Mouse (Mus musculus) lung, postnatal 0 days (tissue): ENCODE results near the gene B130006D01Rik. TPM values are rescaled to one million over a fixed set of nuclear protein-coding genes. Genes with fewer than 3 reads are reported as not detected.

Experiments
- ATAC-seq: fragments of 200-750 bp; cut with Nextera tagmentation; 2 replicates; pipeline ENCODE4 v1.8.0; 2017; ENCODE audit warnings: moderate library complexity
- DNase-seq: peaks from one replicate; pipeline ENCODE4 v3.0.0-alpha.2; 2016; ENCODE audit warnings: low spot score
- H3K27ac ChIP-seq: fragments of 300-500 bp; sonication (generic); 2 replicates; pipeline ENCODE4 v1.5.1; 2014; ENCODE audit warnings: antibody characterized with exemption, mild to moderate bottlenecking, low read length, mixed read lengths
- H3K27me3 ChIP-seq: fragments of 300-500 bp; sonication (generic); replicated peaks from 2 replicates; pipeline ENCODE4 v1.6.1; 2014; ENCODE audit warnings: low read length, mixed read lengths; ENCODE audit not compliant: insufficient read depth
- H3K36me3 ChIP-seq: fragments of 300-500 bp; sonication (generic); 2 replicates; pipeline ENCODE4 v1.6.1; 2014; ENCODE audit warnings: low read length, mixed read lengths; ENCODE audit not compliant: insufficient read depth
- H3K4me1 ChIP-seq: fragments of 300-500 bp; sonication (generic); 2 replicates; pipeline ENCODE4 v1.6.1; 2014; ENCODE audit warnings: antibody characterized with exemption, low read depth, low read length, mixed read lengths; ENCODE audit not compliant: insufficient read depth
- H3K4me2 ChIP-seq: fragments of 300-500 bp; sonication (generic); replicated peaks from 2 replicates; pipeline ENCODE4 v1.6.1; 2014; ENCODE audit warnings: low read depth, mild to moderate bottlenecking, low read length, moderate library complexity, mixed read lengths
- H3K4me3 ChIP-seq: fragments of 300-500 bp; sonication (generic); 2 replicates; pipeline ENCODE4 v1.5.1; 2014; ENCODE audit warnings: low read depth, low read length
- H3K9ac ChIP-seq: fragments of 300-500 bp; sonication (generic); replicated peaks from 2 replicates; pipeline ENCODE4 v1.6.1; 2014; ENCODE audit warnings: low read depth, mild to moderate bottlenecking
- H3K9me3 ChIP-seq: fragments of 300-500 bp; sonication (generic); 2 replicates; pipeline ENCODE4 v1.6.1; 2016; ENCODE audit warnings: low read length, mixed read lengths
- CTCF ChIP-seq: IDR thresholded peaks from 2 replicates; pipeline ENCODE4 v1.5.1; 2016; ENCODE audit warnings: antibody characterized with exemption, mild to moderate bottlenecking
- EP300 ChIP-seq: IDR thresholded peaks from 2 replicates; pipeline ENCODE4 v1.6.1; 2016; ENCODE audit warnings: antibody characterized with exemption, mild to moderate bottlenecking, control low read depth
- WGBS: fragments of 180-500 bp; shearing (Covaris S2); extraction: QIAGEN DNeasy Blood & Tissue Kit; methylation state at CpG from one replicate; pipeline ENCODE4 v1.1.7; 2014; 5-methylcytosine and 5-hydroxymethylcytosine counted together
- polyA plus RNA-seq: library from polyadenylated mRNA; unstranded; fragments of >200 nt; fragmentation: Nextera tagmentation; extraction: Ambion mirVana; gene quantifications from 2 replicates; pipeline ENCODE4 v1.2.1, GENCODE M21; 2015

B130006D01Rik gene
- polyA plus RNA-seq, 1 experiment from 2014 or later = 0.42 TPM

DNA sequence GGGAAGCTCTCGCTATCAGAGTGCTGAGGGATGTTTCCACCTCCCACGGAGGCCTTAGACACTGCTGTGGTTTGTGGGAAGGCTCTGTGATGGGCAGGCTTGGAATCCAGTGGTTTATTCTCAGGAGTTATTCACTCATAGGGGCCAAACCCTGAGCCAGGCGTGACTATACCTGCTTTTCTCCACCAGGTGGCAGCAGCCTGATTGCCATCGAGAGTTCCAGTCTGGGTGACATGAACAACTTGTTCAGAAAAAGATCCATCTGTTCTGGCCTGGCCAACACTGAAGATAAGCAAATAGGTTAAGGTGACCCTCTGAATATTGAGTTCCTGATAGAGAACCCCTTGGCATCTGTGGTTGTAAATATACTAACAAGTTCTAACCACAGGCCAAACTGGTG is 37.4 kb upstream of the B130006D01Rik start:
- H3K4me3 ChIP-seq = no peak overlapping the region
- peaks cover 6% of the 10 kb centered on the region; the same call in 1 of the 2 replicates for H3K4me1 ChIP-seq
- no peaks in the 10 kb centered on the region for H3K9me3 ChIP-seq
- no peak overlapping the region for H3K27ac ChIP-seq
- H3K27me3 ChIP-seq = no peaks in the 10 kb centered on the region
- peak; percentile 46 for ATAC-seq
- DNase-seq = peak; percentile 90
- 6% methylated on average over 4 of the region's 4 CpGs for WGBS
- TF ChIP-seq CTCF = peak; percentile 95
- no peak for TF ChIP-seq EP300
- no peaks in the 10 kb centered on the region for H3K36me3 ChIP-seq
- no peak overlapping the region for H3K9ac ChIP-seq
- H3K4me2 ChIP-seq = no peak overlapping the region

DNA sequence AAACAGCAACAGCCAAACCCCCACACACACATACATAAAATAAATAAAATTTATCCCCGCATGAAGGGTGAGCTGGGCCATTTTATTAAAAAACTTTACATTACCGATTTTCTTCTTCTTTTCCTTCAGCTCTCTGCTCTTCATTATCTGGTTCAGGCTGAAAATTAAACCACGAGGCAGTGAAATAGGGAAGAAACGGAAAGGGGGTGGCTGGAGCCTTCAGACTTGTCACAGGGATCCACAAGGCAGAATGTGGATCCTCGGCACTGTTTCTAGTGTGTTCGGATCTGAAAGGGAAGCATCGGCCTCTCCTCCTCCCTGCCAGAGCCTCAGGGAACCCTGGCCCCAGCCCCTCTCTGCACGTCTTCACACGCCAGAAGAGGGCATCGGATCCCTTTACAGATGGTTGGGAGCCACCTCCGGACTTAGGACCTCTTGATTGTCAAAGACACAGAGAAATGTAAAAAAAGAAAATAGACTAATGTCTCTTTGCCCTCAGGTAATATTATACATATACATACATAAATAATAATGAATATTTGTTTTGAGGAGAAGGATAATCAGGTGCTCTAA is 36.2 kb upstream of the B130006D01Rik start:
- DNase-seq (no peak), ATAC-seq (no peak)
- Histone ChIP-seq H3K27ac (no peak overlapping the region), H3K9me3 (no peaks in the 10 kb centered on the region), H3K4me3 (no peak overlapping the region), H3K4me1 (peaks cover 6% of the 10 kb centered on the region; the same call in 1 of the 2 replicates), H3K4me2 (no peak overlapping the region), H3K27me3 (no peaks in the 10 kb centered on the region), H3K36me3 (no peaks in the 10 kb centered on the region), H3K9ac (no peak overlapping the region)
- WGBS = 44% methylated on average over 11 of the region's 11 CpGs
- TF ChIP-seq CTCF = peak; percentile 51
- TF ChIP-seq EP300 = no peak

DNA sequence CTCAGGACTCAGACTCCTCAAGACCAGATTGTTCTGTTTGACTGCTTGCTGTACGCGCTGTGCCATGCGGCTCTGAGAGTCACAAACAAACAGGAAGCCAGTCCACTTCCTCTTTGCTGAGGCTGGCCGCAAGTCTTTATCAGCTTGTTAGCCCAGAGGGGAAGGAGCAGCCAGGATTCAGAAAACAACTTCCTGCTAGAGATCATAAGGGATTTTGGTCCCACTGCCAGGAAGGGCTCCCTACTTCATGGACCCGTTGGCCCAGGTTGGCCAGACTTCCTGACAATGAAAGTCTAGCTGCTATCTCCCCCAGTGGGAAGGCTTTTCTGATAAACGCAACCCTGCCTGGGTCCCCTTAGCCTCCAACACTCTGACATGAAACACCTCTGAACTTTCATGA is 34.9 kb upstream of the B130006D01Rik start:
- Histone ChIP-seq H3K4me2 (no peak overlapping the region; the same call in 1 of the 2 replicates), H3K9me3 (no peaks in the 10 kb centered on the region), H3K4me3 (no peak overlapping the region), H3K9ac (no peak overlapping the region), H3K27me3 (no peaks in the 10 kb centered on the region), H3K27ac (peak overlapping the region; percentile 76), H3K36me3 (no peaks in the 10 kb centered on the region), H3K4me1 (peaks cover 6% of the 10 kb centered on the region; the same call in 1 of the 2 replicates)
- WGBS = 34% methylated on average over 6 of the region's 6 CpGs
- peak; percentile 66 for TF ChIP-seq EP300
- TF ChIP-seq CTCF = no peak
- DNase-seq (peak; percentile 85), ATAC-seq (peak; percentile 76)

DNA sequence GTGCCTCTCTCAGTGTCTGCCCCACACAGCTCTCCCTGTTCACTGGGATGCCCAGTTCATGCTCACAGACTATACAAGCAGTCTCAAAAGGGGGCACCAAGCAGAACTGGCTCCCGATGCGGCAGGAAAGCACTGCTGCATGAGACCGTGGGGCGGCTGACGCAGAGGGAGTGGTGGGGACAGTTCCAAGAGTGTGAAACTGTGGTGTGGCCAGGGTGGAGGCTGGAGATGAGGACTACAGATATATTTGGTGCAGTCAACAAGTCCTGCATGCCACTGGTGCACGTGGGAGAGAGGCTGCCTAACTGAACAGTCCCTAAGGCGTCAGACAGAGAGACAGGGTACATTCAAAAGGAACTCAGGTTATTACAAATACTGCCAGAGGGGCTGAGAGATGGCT is 34.4 kb upstream of the B130006D01Rik start:
- H3K27me3 ChIP-seq = no peaks in the 10 kb centered on the region
- H3K4me1 ChIP-seq = peaks cover 6% of the 10 kb centered on the region; the same call in 1 of the 2 replicates
- H3K27ac ChIP-seq = peak overlapping the region; percentile 76
- no peak overlapping the region for H3K9ac ChIP-seq
- WGBS = 30% methylated on average over 7 of the region's 7 CpGs
- H3K36me3 ChIP-seq = no peaks in the 10 kb centered on the region
- TF ChIP-seq CTCF (peak; percentile 17; the same call in 1 of the 2 replicates), EP300 (no peak)
- ATAC-seq (peak; percentile 71), DNase-seq (peak; percentile 36)
- H3K9me3 ChIP-seq = no peaks in the 10 kb centered on the region
- H3K4me3 ChIP-seq = no peak overlapping the region
- H3K4me2 ChIP-seq = no peak overlapping the region; the same call in 1 of the 2 replicates

DNA sequence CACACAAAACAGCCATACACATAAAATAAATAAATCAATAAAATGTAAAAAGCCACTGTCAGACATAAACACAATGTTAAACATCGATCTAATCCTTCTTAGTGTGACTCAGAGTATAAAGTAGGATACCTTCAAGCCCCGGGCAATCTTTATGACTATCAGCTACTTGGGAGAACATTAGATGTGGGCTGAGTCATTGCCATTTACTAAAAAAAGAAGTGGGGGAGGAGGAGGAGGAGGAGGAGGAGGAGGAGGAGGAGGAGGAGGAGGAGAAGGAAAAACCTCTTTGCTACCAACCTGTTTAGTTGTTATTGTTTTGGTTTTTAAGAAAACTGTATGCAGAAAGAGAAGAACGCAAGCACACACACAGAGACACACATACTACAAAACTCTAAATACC is 33.8 kb upstream of the B130006D01Rik start:
- Histone ChIP-seq H3K4me1 (peaks cover 6% of the 10 kb centered on the region; the same call in 1 of the 2 replicates), H3K9ac (no peak overlapping the region), H3K4me2 (no peak overlapping the region), H3K9me3 (no peaks in the 10 kb centered on the region), H3K27me3 (no peaks in the 10 kb centered on the region), H3K36me3 (no peaks in the 10 kb centered on the region), H3K4me3 (no peak overlapping the region), H3K27ac (peak overlapping the region; percentile 76; the same call in 1 of the 2 replicates)
- ATAC-seq (no peak), DNase-seq (no peak)
- no peak for TF ChIP-seq CTCF
- TF ChIP-seq EP300 = no peak
- 82% methylated on average over 3 of the region's 3 CpGs for WGBS

- no peak overlapping the region for H3K4me3 ChIP-seq
- H3K4me1 ChIP-seq = no peaks in the 10 kb centered on the region
- ATAC-seq (no peak), DNase-seq (no peak)
- no peak overlapping the region for H3K4me2 ChIP-seq
- H3K27ac ChIP-seq = no peak overlapping the region
- TF ChIP-seq CTCF (no peak), EP300 (no peak)
- no peaks in the 10 kb centered on the region for H3K27me3 ChIP-seq
- H3K36me3 ChIP-seq = no peaks in the 10 kb centered on the region
- no peaks in the 10 kb centered on the region for H3K9me3 ChIP-seq
- 74% methylated on average over 5 of the region's 5 CpGs for WGBS
- no peak overlapping the region for H3K9ac ChIP-seq
Measured at GRCm38 (mm10) chr11:95698541-95698940, 24.8 kb upstream of the B130006D01Rik start.
